Mouse (Mus musculus): ENCODE measurements around the gene Foxn2. TPM values are rescaled to one million over a fixed set of nuclear protein-coding genes. Genes with fewer than 3 reads are reported as not detected.

Gene Foxn2
- polyA plus RNA-seq, 2 experiments: 4.8 to 8.8 TPM

DNA sequence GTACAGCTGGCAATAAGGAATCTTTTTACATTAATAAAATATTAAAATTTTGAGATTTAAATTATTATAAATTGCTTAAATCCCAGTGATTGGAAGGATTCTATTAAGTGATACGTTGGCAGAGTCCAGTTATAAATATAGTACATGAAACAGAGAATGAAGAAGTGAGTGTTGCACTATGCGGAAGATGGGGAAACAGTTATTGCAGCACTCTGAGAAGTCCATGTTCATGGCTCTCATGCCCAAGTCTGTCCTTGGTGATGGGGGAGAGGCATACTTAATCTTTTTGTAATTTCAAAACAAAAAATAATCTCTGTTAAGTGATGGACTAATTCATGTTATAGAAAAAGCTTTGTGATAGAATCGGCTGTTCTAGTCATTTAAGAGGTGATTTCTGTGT, 17.6 kb downstream of the Foxn2 start:
- no peak overlapping the region for H3K9ac ChIP-seq (replicated peaks)
- ATAC-seq (ENCODE audit: insufficient read depth): no peak

GRCm38 (mm10) chr17:88459516-88459915, 19.0 kb downstream of the Foxn2 start:
- TF ChIP-seq EP300 (IDR thresholded peaks at IDR 0.05; ENCODE audit: low read depth) (peak; percentile 92), CTCF (IDR thresholded peaks at IDR 0.05; ENCODE audit: low read depth) (no peak)
- Histone ChIP-seq H3K27me3 (ENCODE audit: control insufficient read depth, insufficient read depth, low read length) (no peaks in the 10 kb centered on the region), H3K36me3 (replicated peaks; ENCODE audit: control insufficient read depth, insufficient read depth, low read depth) (no peaks in the 10 kb centered on the region; the same call in 1 of the 2 replicates), H3K9ac (replicated peaks) (peak overlapping the region; percentile 62), H3K4me2 (ENCODE audit: low read depth) (peak overlapping the region; percentile 57), H3K9me3 (ENCODE audit: control insufficient read depth, low read length) (no peaks in the 10 kb centered on the region), H3K27ac (peak overlapping the region; percentile 94), H3K4me3 (ENCODE audit: insufficient read depth in 1 of 2, low read depth in 2 of 2, low read length in 2 of 2) (no peak overlapping the region), H3K4me1 (replicated peaks; ENCODE audit: control insufficient read depth in 2 of 2, insufficient read depth in 2 of 2, low read length in 1 of 2) (peaks cover 20 to 28% of the 10 kb centered on the region in 2 experiments)
- DNase-seq (ENCODE audit: low read depth in 3 of 3, low spot score in 3 of 3): peak in 2 of 3 experiments; percentile 69
- peak; percentile 89 for ATAC-seq (ENCODE audit: insufficient read depth)
- 7% methylated on average over 2 of the region's 2 CpGs for WGBS (ENCODE audit: insufficient replicate concordance)

More for the DNA sequence above, 17.6 kb downstream of the Foxn2 start:
- Histone ChIP-seq H3K4me3 (ENCODE audit: insufficient read depth in 1 of 2, low read depth in 2 of 2, low read length in 2 of 2) (no peak overlapping the region), H3K9me3 (ENCODE audit: control insufficient read depth, low read length) (no peaks in the 10 kb centered on the region), H3K27me3 (ENCODE audit: control insufficient read depth, insufficient read depth, low read length) (no peaks in the 10 kb centered on the region), H3K4me2 (ENCODE audit: low read depth) (no peak overlapping the region), H3K27ac (no peak overlapping the region), H3K4me1 (replicated peaks; ENCODE audit: control insufficient read depth in 2 of 2, insufficient read depth in 2 of 2, low read length in 1 of 2) (peaks cover 18 to 25% of the 10 kb centered on the region in 2 experiments), H3K36me3 (replicated peaks; ENCODE audit: control insufficient read depth, insufficient read depth, low read depth) (no peaks in the 10 kb centered on the region)
- no peak for DNase-seq (ENCODE audit: low read depth in 3 of 3, low spot score in 3 of 3)
- WGBS (ENCODE audit: insufficient replicate concordance): 75% methylated on average over 3 of the region's 3 CpGs
- no peak for TF ChIP-seq EP300 (IDR thresholded peaks at IDR 0.05; ENCODE audit: low read depth)
- TF ChIP-seq CTCF (IDR thresholded peaks at IDR 0.05; ENCODE audit: low read depth): no peak

DNA sequence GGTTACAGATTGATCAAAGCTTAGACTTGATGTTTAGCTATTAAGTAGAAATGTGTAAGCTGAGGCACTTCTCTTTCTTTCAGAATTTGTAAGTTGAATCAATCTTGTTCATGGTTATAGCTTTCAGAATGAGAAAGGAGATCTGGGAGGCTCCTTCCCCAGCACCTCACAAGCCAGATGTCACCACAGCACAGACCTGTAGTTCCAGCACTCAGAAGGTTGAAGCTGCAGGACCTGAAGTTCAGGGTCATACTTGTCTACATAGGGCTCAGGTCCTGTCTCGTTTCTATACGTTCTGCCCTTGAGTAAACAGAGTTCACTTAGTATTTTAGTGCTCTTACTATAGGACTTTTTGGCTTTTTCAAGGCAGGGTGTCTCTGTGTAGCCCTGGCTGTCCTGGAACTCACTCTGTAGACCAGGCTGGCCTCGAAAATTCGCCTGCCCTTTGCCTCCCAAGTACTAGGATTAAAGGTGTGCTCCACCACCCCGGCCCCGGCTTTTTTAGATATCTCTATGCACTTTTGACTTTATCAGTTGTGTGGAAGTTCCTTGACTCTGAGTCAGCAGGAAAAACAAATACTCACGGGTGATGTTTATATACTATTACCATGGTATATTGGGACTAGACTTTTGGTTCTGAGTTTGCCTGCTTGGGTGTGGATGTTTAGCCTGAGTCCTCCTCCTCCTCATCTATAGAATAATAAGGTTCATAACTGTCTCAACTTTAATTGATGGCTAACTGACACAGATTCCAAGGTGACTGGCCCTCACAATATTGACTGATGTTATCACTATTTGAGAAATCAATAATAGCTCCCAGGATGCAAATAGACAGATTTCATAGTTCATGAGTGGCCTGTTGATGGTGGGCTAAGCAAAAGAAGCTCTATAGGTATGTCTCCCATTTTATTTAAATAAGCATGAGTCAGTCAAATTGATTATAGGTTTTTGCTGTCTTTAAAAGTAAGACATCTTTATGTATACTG, 19.7 kb downstream of the Foxn2 start:
- WGBS (ENCODE audit: insufficient replicate concordance): 28% methylated on average over 7 of the region's 7 CpGs
- H3K4me2 ChIP-seq (ENCODE audit: low read depth): peak overlapping the region; percentile 57
- peaks cover 23 to 30% of the 10 kb centered on the region in 2 experiments for H3K4me1 ChIP-seq (replicated peaks; ENCODE audit: control insufficient read depth in 2 of 2, insufficient read depth in 2 of 2, low read length in 1 of 2)
- peak; percentile 67 for ATAC-seq (ENCODE audit: insufficient read depth)
- DNase-seq (ENCODE audit: low read depth in 3 of 3, low spot score in 3 of 3): peak in 1 of 3 experiments; percentile 56
- TF ChIP-seq CTCF (IDR thresholded peaks at IDR 0.05; ENCODE audit: low read depth): no peak
- no peak for TF ChIP-seq EP300 (IDR thresholded peaks at IDR 0.05; ENCODE audit: low read depth)
- H3K9ac ChIP-seq (replicated peaks): peak overlapping the region; percentile 62
- no peaks in the 10 kb centered on the region for H3K9me3 ChIP-seq (ENCODE audit: control insufficient read depth, low read length)
- H3K27me3 ChIP-seq (ENCODE audit: control insufficient read depth, insufficient read depth, low read length): no peaks in the 10 kb centered on the region
- peak overlapping the region; percentile 94 for H3K27ac ChIP-seq
- H3K4me3 ChIP-seq (ENCODE audit: insufficient read depth in 1 of 2, low read depth in 2 of 2, low read length in 2 of 2): no peak overlapping the region
- no peaks in the 10 kb centered on the region; the same call in 1 of the 2 replicates for H3K36me3 ChIP-seq (replicated peaks; ENCODE audit: control insufficient read depth, insufficient read depth, low read depth)

- no peaks in the 10 kb centered on the region for H3K27me3 ChIP-seq (ENCODE audit: control insufficient read depth, insufficient read depth, low read length)
- H3K36me3 ChIP-seq (replicated peaks; ENCODE audit: control insufficient read depth, insufficient read depth, low read depth): peaks cover 4% of the 10 kb centered on the region; the same call in 1 of the 2 replicates
- H3K27ac ChIP-seq: peak overlapping the region; percentile 30; the same call in 1 of the 2 replicates
- TF ChIP-seq EP300 (IDR thresholded peaks at IDR 0.05; ENCODE audit: low read depth) (no peak), CTCF (IDR thresholded peaks at IDR 0.05; ENCODE audit: low read depth) (no peak)
- DNase-seq (ENCODE audit: low read depth in 3 of 3, low spot score in 3 of 3): no peak
- no peak overlapping the region for H3K4me3 ChIP-seq (ENCODE audit: insufficient read depth in 1 of 2, low read depth in 2 of 2, low read length in 2 of 2)
- peaks cover 47 to 50% of the 10 kb centered on the region in 2 experiments for H3K4me1 ChIP-seq (replicated peaks; ENCODE audit: control insufficient read depth in 2 of 2, insufficient read depth in 2 of 2, low read length in 1 of 2)
- ATAC-seq (ENCODE audit: insufficient read depth): no peak
- WGBS (ENCODE audit: insufficient replicate concordance): 50% methylated on average over 5 of the region's 5 CpGs
- no peak overlapping the region for H3K4me2 ChIP-seq (ENCODE audit: low read depth)
- H3K9me3 ChIP-seq (ENCODE audit: control insufficient read depth, low read length): no peaks in the 10 kb centered on the region
- no peak overlapping the region for H3K9ac ChIP-seq (replicated peaks)
These were observed 22.1 kb downstream of the Foxn2 start for GRCm38 (mm10) chr17:88462658-88463057.

DNA sequence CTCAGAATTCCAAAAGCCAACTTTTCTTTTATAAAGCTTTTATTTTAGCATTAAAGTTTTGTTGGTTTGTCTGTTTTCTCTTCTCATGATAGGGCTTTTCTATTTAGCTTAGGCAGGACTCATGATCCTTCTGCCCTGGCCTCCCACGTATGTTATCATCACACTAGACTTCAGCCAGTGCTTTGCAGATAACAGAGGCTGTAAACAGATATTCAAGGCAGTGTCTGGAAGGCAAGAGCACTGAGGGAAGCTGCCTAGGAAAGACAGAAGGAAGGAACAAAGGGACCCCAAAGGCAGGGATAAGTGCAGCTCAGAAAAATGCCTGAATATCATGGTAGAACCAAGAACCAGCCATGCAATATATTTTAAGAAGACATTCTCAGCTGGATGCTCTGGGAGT, 26.1 kb downstream of the Foxn2 start:
- peak overlapping the region; percentile 64 for H3K27ac ChIP-seq
- ATAC-seq (ENCODE audit: insufficient read depth) (peak; percentile 94), DNase-seq (ENCODE audit: low read depth in 3 of 3, low spot score in 3 of 3) (peak in 2 of 3 experiments; percentile 55 to 56)
- TF ChIP-seq EP300 (IDR thresholded peaks at IDR 0.05; ENCODE audit: low read depth): peak; percentile 82
- no peak for TF ChIP-seq CTCF (IDR thresholded peaks at IDR 0.05; ENCODE audit: low read depth)
- H3K4me2 ChIP-seq (ENCODE audit: low read depth): peak overlapping the region; percentile 54
- peaks cover 32 to 33% of the 10 kb centered on the region in 2 experiments for H3K4me1 ChIP-seq (replicated peaks; ENCODE audit: control insufficient read depth in 2 of 2, insufficient read depth in 2 of 2, low read length in 1 of 2)
- H3K4me3 ChIP-seq (ENCODE audit: insufficient read depth in 1 of 2, low read depth in 2 of 2, low read length in 2 of 2): no peak overlapping the region
- peak overlapping the region; percentile 10; the same call in 1 of the 2 replicates for H3K9ac ChIP-seq (replicated peaks)
- no peaks in the 10 kb centered on the region for H3K9me3 ChIP-seq (ENCODE audit: control insufficient read depth, low read length)
- peaks cover 6% of the 10 kb centered on the region for H3K36me3 ChIP-seq (replicated peaks; ENCODE audit: control insufficient read depth, insufficient read depth, low read depth)
- WGBS (ENCODE audit: insufficient replicate concordance): 17% methylated on average over 1 of the region's 1 CpGs
- H3K27me3 ChIP-seq (ENCODE audit: control insufficient read depth, insufficient read depth, low read length): no peaks in the 10 kb centered on the region

All from liver, embryonic 14.5 days (tissue).